ENCODE assay signal across 23 mouse cellular contexts in the genomic region with DNA sequence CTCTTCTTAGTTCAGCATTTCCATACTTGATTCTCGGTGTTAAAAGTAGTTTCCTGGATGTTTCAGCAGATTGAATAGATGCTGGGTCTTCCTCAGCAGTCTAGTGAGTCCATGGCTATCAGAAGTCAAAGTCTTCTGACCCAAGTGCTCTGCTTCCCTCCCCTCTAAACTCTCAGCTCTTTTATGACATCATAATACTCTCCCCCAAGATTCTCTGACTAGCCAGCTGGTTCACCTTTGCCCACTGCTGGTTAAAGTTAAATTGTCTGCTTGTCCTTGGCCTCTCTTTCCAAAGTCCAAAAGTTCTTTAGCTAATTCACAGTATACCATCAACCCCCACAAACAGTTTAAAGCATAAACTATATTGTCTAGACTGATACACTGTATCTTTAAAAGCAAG. TPM values are rescaled to one million over a fixed set of nuclear protein-coding genes. Genes with fewer than 3 reads are reported as not detected.
A peak's percentile ranks its signal among the peaks of the same experiment; 100 is the strongest.
DNase-seq lines count a peak whose midpoint lies in the region; ATAC-seq and TF ChIP-seq lines count a peak whose summit lies in the region.
"Had no signal": no experiment of that assay in that cellular context is flagged by ENCODE, and none has a peak within 500 bp of the region (broad histone marks: within the 10 kb centered on the region; RNA-seq: fewer than 3 reads in every experiment).

A gene (minus strand): TSS at position 140 of the 400 bp plus-strand sequence.

- DNase-seq in kidney, adult 8-10 months, result peak; percentile 41 to 52
- no peak for DNase-seq in kidney, postnatal 10 days
- DNase-seq in liver, adult 2 months (ENCODE audit: extremely low read depth, low read depth, low spot score), result peak; percentile 35
- DNase-seq in heart, postnatal 36 days, result no peak
- DNase-seq: adrenal gland, adult 2 months; adrenal gland, postnatal 36 days; cerebellum, adult 2 months; cerebellum, postnatal 10 days; forebrain, postnatal 0 days; gastrocnemius, postnatal 14 days had no signal

- ATAC-seq in liver, embryonic 12.5 days, result no peak
- ATAC-seq in intestine, postnatal 0 days, result peak; percentile 83
- ATAC-seq: forebrain, embryonic 13.5 days; forebrain, postnatal 0 days had no signal

- H3K9me3 ChIP-seq in liver, embryonic 12.5 days (replicated peaks), result no peaks in the 10 kb centered on the region
- no peaks in the 10 kb centered on the region for H3K9me3 ChIP-seq in intestine, postnatal 0 days (ENCODE audit: control insufficient read depth)
- H3K9me3 ChIP-seq: embryonic facial prominence, embryonic 10.5 days; forebrain, embryonic 13.5 days; heart, embryonic 12.5 days had no signal

- TF ChIP-seq POLR2A in liver, adult 2 months (IDR thresholded peaks at IDR 0.05; ENCODE audit: extremely low read depth, insufficient read depth, low read length), result no peak

- WGBS in liver, adult 2 months, result 89% methylated on average over 1 of the region's 1 CpGs
- 53% methylated on average over 1 of the region's 1 CpGs for WGBS in liver, embryonic 12.5 days (ENCODE audit: insufficient replicate concordance)
- 63% methylated on average over 1 of the region's 1 CpGs for WGBS in intestine, postnatal 0 days

- intact Hi-C loops in heart, postnatal 36 days (cut with DNase I), result no loop called here

- H3K27ac ChIP-seq in liver, adult 2 months (replicated peaks; ENCODE audit: insufficient read depth, low read depth, low read length), result no peak within 1 kb of the TSS
- no peak within 1 kb of the TSS for H3K27ac ChIP-seq in liver, embryonic 12.5 days
- peak within 1 kb of the TSS; percentile 58; the same call in 1 of the 2 replicates for H3K27ac ChIP-seq in intestine, postnatal 0 days (ENCODE audit: low read depth, low read length)
- H3K27ac ChIP-seq: embryonic facial prominence, embryonic 10.5 days; forebrain, embryonic 13.5 days had no signal

- H3K4me2 ChIP-seq in liver, embryonic 12.5 days, result no peak within 1 kb of the TSS
- peak within 1 kb of the TSS; percentile 54 for H3K4me2 ChIP-seq in intestine, postnatal 0 days (replicated peaks; ENCODE audit: low read depth)
- H3K4me2 ChIP-seq: forebrain, embryonic 13.5 days; heart, embryonic 12.5 days had no signal

- H3K79me2 ChIP-seq in liver, adult 2 months (ENCODE audit: control insufficient read depth, insufficient read depth, low read length), result no peaks in the 10 kb centered on the region

- H3K4me1 ChIP-seq in liver, adult 2 months (ENCODE audit: control insufficient read depth, insufficient read depth, low read length), result no peaks in the 10 kb centered on the region; the same call in 1 of the 2 replicates
- no peaks in the 10 kb centered on the region for H3K4me1 ChIP-seq in liver, embryonic 12.5 days
- H3K4me1 ChIP-seq in intestine, postnatal 0 days (replicated peaks; ENCODE audit: control insufficient read depth, insufficient read depth, low read length), result no peaks in the 10 kb centered on the region
- H3K4me1 ChIP-seq: embryonic facial prominence, embryonic 10.5 days; forebrain, embryonic 13.5 days; heart, embryonic 12.5 days had no signal

- no peak within 1 kb of the TSS for H3K9ac ChIP-seq in liver, adult 2 months (ENCODE audit: low read depth, low read length)
- H3K9ac ChIP-seq in liver, embryonic 12.5 days, result no peak within 1 kb of the TSS
- H3K9ac ChIP-seq in intestine, postnatal 0 days (ENCODE audit: low read depth, low read length), result no peak within 1 kb of the TSS
- H3K9ac ChIP-seq: forebrain, embryonic 13.5 days; forebrain, postnatal 0 days; heart, embryonic 12.5 days had no signal

- no peak for TF ChIP-seq CTCF in liver, adult 2 months (IDR thresholded peaks at IDR 0.05; ENCODE audit: low read depth, low read length)
- TF ChIP-seq CTCF in intestine, postnatal 0 days (IDR thresholded peaks at IDR 0.05; ENCODE audit: low read depth), result no peak

- H3K4me3 ChIP-seq in liver, adult 2 months (ENCODE audit: insufficient read depth, low read depth, low read length), result no peak within 1 kb of the TSS
- H3K4me3 ChIP-seq in liver, embryonic 12.5 days, result no peak within 1 kb of the TSS
- peak within 1 kb of the TSS; percentile 15 for H3K4me3 ChIP-seq in intestine, postnatal 0 days (ENCODE audit: low read depth, low read length)
- H3K4me3 ChIP-seq: embryonic facial prominence, embryonic 10.5 days; forebrain, embryonic 13.5 days; heart, embryonic 12.5 days had no signal

- no peaks in the 10 kb centered on the region for H3K36me3 ChIP-seq in liver, adult 2 months (ENCODE audit: control insufficient read depth, insufficient read depth, low read length)
- H3K36me3 ChIP-seq in liver, embryonic 12.5 days, result no peaks in the 10 kb centered on the region
- H3K36me3 ChIP-seq in intestine, postnatal 0 days (ENCODE audit: control insufficient read depth, insufficient read depth), result no peaks in the 10 kb centered on the region
- H3K36me3 ChIP-seq: embryonic facial prominence, embryonic 10.5 days; heart, embryonic 12.5 days had no signal

- no peaks in the 10 kb centered on the region for H3K27me3 ChIP-seq in liver, adult 2 months (ENCODE audit: control insufficient read depth, insufficient read depth, low read length)
- H3K27me3 ChIP-seq in liver, embryonic 12.5 days (replicated peaks), result no peaks in the 10 kb centered on the region
- H3K27me3 ChIP-seq in intestine, postnatal 0 days (replicated peaks; ENCODE audit: control insufficient read depth, insufficient read depth, low read length), result no peaks in the 10 kb centered on the region
- H3K27me3 ChIP-seq: forebrain, embryonic 13.5 days; heart, embryonic 12.5 days had no signal

RNA-seq across cellular contexts. Expression of the gene that starts here (rescaled TPM):
- not detected in 2 replicates for total RNA-seq in liver, adult 2 months (2014; rRNA removed)
- 0.17 TPM in 1 of 2 replicates, not detected in the other for polyA plus RNA-seq in liver, adult 2 months (2012; rRNA removed)
- polyA plus RNA-seq in liver, embryonic 12.5 days (2016; fragmentation: Nextera tagmentation; extraction: Ambion mirVana), result not detected in 2 replicates
- 96.4 and 137 TPM in 2 replicates for polyA plus RNA-seq in intestine, postnatal 0 days (2015; fragmentation: Nextera tagmentation; extraction: Ambion mirVana)
- not detected for total RNA-seq in heart, postnatal 36 days (2021)
- total RNA-seq: adrenal gland, adult 2 months; adrenal gland, postnatal 36 days; ES-E14; forebrain, postnatal 0 days; gastrocnemius, adult 18-20 months; gastrocnemius, postnatal 14 days; granulocyte monocyte progenitor cell, adult 5-6 weeks; heart, adult 8-10 months; heart, postnatal 25 days had no signal
- polyA plus RNA-seq: adrenal gland, adult 2 months; cerebellum, adult 2 months; embryonic facial prominence, embryonic 10.5 days; embryonic facial prominence, embryonic 14.5 days; forebrain, embryonic 13.5 days; forebrain, postnatal 0 days; heart, embryonic 12.5 days; heart, embryonic 16.5 days; hindbrain, embryonic 11.5 days had no signal

Comparison
In these comparisons a context has a peak if more than half of its experiments do, and no peak if none do; other contexts are left out.
1. RNA of the gene that starts here (polyA plus RNA-seq): 96.4 to 137 TPM in intestine, postnatal 0 days; 0.17 TPM in liver, adult 2 months and not detected in liver, embryonic 12.5 days; every median in the first group is over 10 times any median in the second.
2. DNase-seq: peak in kidney, adult 8-10 months (2 of 2); none in kidney, postnatal 10 days (single experiment) and heart, postnatal 36 days (0 of 2).
3. Peak in DNase-seq in liver, adult 2 months; RNA of the gene not detected or under 1 TPM.